Mouse (Mus musculus) ES-E14 (cell line): Measurements from ENCODE around the gene 1700001K19Rik. TPM values are rescaled to one million over a fixed set of nuclear protein-coding genes. Genes with fewer than 3 reads are reported as not detected.
"Not testable (repeated sequence)": the region's sequence is repeated elsewhere in the genome, so short reads cannot be mapped to it uniquely, and the experiment has no call there.

ENCODE experiments used
- DNase-seq: peaks from one replicate; pipeline ENCODE4 v3.0.0-alpha.2; 2013; ENCODE audit warnings: low read depth, low spot score
- H3K27ac ChIP-seq: 2 replicates; pipeline ENCODE4 v1.5.1; 2012; ENCODE audit warnings: low read depth, mild to moderate bottlenecking, low read length, moderate library complexity, mixed read lengths; ENCODE audit not compliant: poor library complexity, insufficient read depth, severe bottlenecking
- H3K36me3 ChIP-seq: 2 replicates; pipeline ENCODE4 v1.6.1; 2012; ENCODE audit warnings: mild to moderate bottlenecking, low read length, moderate library complexity, mixed read lengths; ENCODE audit not compliant: control insufficient read depth, poor library complexity, insufficient read depth, severe bottlenecking
- H3K4me1 ChIP-seq, 2 experiments: fragments of 150-350 bp in 1 of 2; sonication (generic) in 1 of 2; 2 replicates each; pipeline ENCODE4 v1.6.1; 2012; ENCODE audit warnings: low read length in 2 of 2, mild to moderate bottlenecking in 1 of 2, mixed read lengths in 1 of 2; ENCODE audit not compliant: control insufficient read depth in 2 of 2, insufficient read depth in 2 of 2, poor library complexity in 1 of 2
- H3K4me3 ChIP-seq, 2 experiments: fragments of 150-350 bp in 1 of 2; sonication (generic) in 1 of 2; 2 replicates each; pipeline ENCODE4 v1.5.1; 2012; ENCODE audit warnings: low read length in 2 of 2, low read depth in 1 of 2, mild to moderate bottlenecking in 1 of 2, mixed read lengths in 1 of 2; ENCODE audit not compliant: insufficient read depth in 1 of 2, poor library complexity in 1 of 2, severe bottlenecking in 1 of 2
- H3K9ac ChIP-seq: 2 replicates; pipeline ENCODE4 v1.6.1; 2012; ENCODE audit warnings: low read depth, mild to moderate bottlenecking, low read length, mixed read lengths; ENCODE audit not compliant: poor library complexity, insufficient read depth, severe bottlenecking
- H3K9me3 ChIP-seq: fragments of 150-350 bp; sonication (generic); 2 replicates; pipeline ENCODE4 v1.6.1; 2012; ENCODE audit warnings: low read depth, mild to moderate bottlenecking, low read length; ENCODE audit not compliant: control insufficient read depth, insufficient read depth
- CHD2 ChIP-seq: IDR thresholded peaks from 2 replicates; pipeline ENCODE4 v1.6.1; 2014; ENCODE audit warnings: mild to moderate bottlenecking, low read depth, low read length, inconsistent platforms
- HCFC1 ChIP-seq: IDR thresholded peaks from 2 replicates; pipeline ENCODE4 v1.6.1; 2012; ENCODE audit warnings: low read length, inconsistent platforms, borderline replicate concordance; ENCODE audit not compliant: insufficient read depth
- MAFK ChIP-seq: IDR thresholded peaks from 2 replicates; pipeline ENCODE4 v1.6.1; 2014; ENCODE audit warnings: mild to moderate bottlenecking, low read depth, low read length, inconsistent platforms; ENCODE audit not compliant: insufficient read depth
- ZC3H11A ChIP-seq: IDR thresholded peaks from 2 replicates; pipeline ENCODE4 v1.6.1; 2012; ENCODE audit warnings: low read depth, mild to moderate bottlenecking, inconsistent platforms, low read length, borderline replicate concordance
- ZNF384 ChIP-seq: IDR thresholded peaks from 2 replicates; pipeline ENCODE4 v1.6.1; 2012; ENCODE audit warnings: low read depth, low read length, inconsistent platforms
- in situ Hi-C, 2 experiments: fragments of 600-800 bp; cut with MboI; formaldehyde crosslinking; loops; one replicate each; pipeline ENCODE4 v1.15.1; 2025; ENCODE audit warnings: low sequenced_read_pairs in 2 of 2, inconsistent platforms in 1 of 2; ENCODE audit not compliant: unreplicated experiment in 2 of 2
- total RNA-seq: library from RNA; depleted of rRNA; stranded (reverse); fragments of 300-350 nt; gene quantifications from 2 replicates; pipeline ENCODE4 v1.2.3, GENCODE M21; 2012

The 1700001K19Rik gene
- total RNA-seq, 1 experiment, result not detected

DNA sequence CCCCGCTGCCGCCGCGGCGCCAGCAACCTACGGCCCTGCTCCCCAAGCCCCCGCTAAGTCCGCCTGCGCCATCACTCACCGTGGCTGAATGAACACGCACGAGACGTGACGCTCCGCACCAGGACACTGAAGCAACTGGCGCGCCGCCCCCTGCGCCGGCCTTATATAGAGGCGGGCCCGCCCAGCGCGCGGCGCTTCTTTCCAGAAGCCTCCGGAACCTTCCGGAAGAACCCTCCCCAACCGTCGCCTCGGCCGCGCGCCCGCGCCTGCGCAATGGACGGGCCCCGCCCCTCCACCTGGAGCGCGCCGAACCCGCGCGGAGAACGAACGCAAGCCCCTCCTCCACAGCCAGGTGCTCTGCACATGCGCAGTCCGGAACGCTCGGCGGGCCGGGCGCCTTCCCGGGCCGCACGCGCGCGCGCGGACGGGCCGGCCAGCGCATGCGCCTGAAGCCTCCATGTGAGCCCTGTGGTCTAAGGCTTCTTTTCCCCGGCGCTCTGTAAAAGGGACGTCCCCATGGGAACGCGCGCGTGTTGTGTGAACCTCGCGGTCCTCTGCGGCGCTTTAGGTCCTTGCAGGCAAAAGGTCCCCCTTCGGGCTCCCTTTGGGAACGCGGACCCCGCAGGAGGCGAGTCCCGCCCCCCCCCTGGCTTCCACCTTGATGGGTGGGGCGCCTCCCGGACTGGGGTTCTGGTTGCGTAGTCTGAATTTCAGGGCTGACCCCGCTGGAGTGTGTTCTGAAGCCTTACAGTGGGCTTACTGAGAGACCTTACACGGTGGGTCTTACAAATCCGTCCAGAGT lies 14.0 kb upstream of the 1700001K19Rik start:
- Histone ChIP-seq H3K9me3 (no peaks in the 10 kb centered on the region), H3K36me3 (peaks cover 32% of the 10 kb centered on the region), H3K4me3 (peak overlapping the region; percentile 93 to 97), H3K4me1 (peaks cover 5 to 9% of the 10 kb centered on the region in 2 experiments; a peak in 3 of 4 replicates), H3K9ac (peak overlapping the region; percentile 99), H3K27ac (peak overlapping the region; percentile 98)
- no peak for TF ChIP-seq ZNF384
- no peak for TF ChIP-seq ZC3H11A
- no peak for TF ChIP-seq HCFC1
- TF ChIP-seq CHD2, result no peak
- peak; percentile 88 for DNase-seq
- in situ Hi-C loops, result loop anchor here in 1 of 2 experiments (25.0 kb wide), 1 partner anchor 841 kb away; the partner anchor contains the start of gene Eif5

DNA sequence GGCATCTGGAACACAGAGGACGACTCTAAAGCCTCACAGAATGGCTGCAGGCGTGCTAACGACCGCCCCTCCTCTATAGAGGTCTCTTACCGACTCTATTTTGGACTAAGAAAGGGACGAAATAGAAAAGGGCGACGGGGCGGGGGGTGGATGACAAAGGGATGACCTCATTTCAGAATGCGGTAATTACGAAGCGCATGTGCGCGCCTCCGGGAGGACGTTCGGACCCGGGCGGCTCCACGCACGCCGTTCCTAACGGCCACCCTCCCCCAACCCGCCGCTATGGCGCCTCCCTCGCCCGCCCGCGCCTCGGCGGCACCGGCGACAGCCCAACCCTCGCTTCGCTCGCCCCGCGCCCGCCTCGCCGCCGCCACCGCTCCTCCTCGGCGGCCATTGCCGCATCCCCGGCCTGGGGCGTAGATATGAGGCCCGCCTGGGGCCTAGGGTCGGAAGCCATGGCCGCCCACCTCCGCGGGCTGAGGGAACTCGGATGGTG lies 13.3 kb upstream of the 1700001K19Rik start:
- Histone ChIP-seq H3K9ac (peak overlapping the region; percentile 99), H3K4me3 (peak overlapping the region; percentile 93 to 97), H3K36me3 (peaks cover 33% of the 10 kb centered on the region), H3K4me1 (peaks cover 5 to 9% of the 10 kb centered on the region in 2 experiments; a peak in 3 of 4 replicates), H3K9me3 (no peaks in the 10 kb centered on the region), H3K27ac (peak overlapping the region; percentile 98)
- DNase-seq, result no peak
- in situ Hi-C loops, result loop anchor here in 1 of 2 experiments (25.0 kb wide), 1 partner anchor 842 kb away; the partner anchor contains the start of gene Eif5
- TF ChIP-seq ZC3H11A (no peak), MAFK (no peak)

DNA sequence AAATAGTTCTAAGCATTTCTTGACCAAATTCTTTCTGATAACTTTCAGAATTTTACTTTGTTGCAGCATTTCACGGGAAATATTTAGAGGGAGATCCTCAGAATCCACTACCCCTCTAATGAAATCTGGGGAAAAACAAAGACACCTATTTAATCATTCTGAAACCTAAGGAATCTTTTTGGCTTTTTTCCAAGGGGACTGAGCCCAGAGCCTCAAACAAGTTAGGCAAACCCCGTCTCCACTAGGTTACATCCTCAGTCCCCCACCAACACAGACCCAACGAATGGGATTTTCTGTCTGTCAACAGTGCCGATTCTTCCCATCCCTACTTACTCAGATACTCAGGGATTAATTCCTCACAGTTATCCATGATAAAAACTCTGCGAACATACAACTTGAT lies 11.0 kb upstream of the 1700001K19Rik start:
- Histone ChIP-seq H3K36me3 (peaks cover 44% of the 10 kb centered on the region), H3K4me3 (peak overlapping the region; percentile 48 to 66)
- not testable (repeated sequence) for H3K27ac ChIP-seq, H3K9me3 ChIP-seq, DNase-seq, H3K9ac ChIP-seq, H3K4me1 ChIP-seq
- in situ Hi-C loops, result loop anchor here in 1 of 2 experiments (25.0 kb wide), 1 partner anchor 844 kb away; the partner anchor contains the start of gene Eif5

DNA sequence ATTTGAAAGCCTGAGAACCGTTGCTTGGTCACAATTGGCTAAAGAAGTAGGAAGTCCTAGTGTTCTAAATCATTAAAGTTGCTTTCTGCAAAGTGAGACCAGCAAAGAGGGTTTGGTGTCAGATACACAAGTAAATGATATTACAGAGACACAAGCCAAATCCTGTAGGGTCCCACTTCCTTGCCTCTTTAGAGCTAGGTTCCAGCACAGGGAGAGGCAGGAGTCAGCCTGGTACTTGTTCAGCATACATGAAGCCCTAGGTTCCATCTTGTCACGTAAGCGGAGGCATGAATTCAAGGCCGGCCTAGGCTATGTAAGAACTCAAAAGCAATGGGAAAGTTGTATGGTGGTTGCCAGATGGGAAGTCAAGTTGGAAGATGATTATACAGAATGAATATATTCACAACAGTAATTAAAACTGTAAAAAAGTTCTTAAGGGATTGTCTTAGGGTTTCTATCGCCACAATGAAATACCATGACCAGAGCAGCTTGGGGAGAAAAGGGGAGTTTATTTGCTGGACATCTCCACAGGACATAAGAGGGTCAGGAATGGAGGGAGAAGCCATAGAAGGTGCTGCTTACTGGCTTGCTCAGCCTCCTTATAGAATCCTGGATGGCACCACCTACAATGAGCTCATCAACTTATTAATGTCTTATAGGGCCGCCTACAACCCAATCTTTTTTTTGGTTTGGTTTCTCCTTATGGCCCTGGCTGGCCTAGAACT lies 7.7 kb upstream of the 1700001K19Rik start:
- Histone ChIP-seq H3K9ac (no peak overlapping the region), H3K4me1 (peaks cover 0 to 2% of the 10 kb centered on the region in 2 experiments; a peak in 2 of 4 replicates), H3K9me3 (no peaks in the 10 kb centered on the region), H3K4me3 (no peak overlapping the region), H3K27ac (no peak overlapping the region; the same call in 1 of the 2 replicates), H3K36me3 (peaks cover 36% of the 10 kb centered on the region)
- TF ChIP-seq ZNF384 (no peak), CHD2 (peak; percentile 15)
- in situ Hi-C loops, result loop anchor here in 1 of 2 experiments (10.0 to 25.0 kb wide), 2 partner anchors 275 to 847 kb away; partner anchors contain the start of gene Eif5
- no peak for DNase-seq

DNA sequence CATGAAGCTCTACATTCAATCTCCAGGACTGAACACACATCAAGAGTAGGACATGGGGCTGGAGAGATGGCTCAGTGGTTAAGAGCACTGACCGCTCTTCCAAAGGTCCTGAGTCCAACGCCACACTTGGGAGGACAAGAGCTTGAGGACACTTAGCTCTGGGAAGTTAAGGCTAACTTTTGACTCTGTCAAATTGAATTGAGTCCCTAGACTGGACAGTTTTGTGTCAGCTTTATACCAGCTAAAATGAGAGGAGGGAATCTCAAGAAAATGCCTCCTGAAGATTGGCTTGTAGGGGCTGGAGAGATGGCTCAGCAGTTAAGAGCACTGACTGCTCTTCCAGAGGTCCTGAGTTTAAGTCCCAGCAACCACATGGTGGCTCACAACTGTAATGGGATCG lies 6.5 kb upstream of the 1700001K19Rik start:
- in situ Hi-C loops, result loop anchor here in 1 of 2 experiments (10.0 to 25.0 kb wide), 2 partner anchors 274 to 848 kb away; partner anchors contain the start of gene Eif5
- peaks cover 28% of the 10 kb centered on the region for H3K36me3 ChIP-seq
- not testable (repeated sequence) for H3K4me1 ChIP-seq, H3K9me3 ChIP-seq, H3K27ac ChIP-seq, H3K4me3 ChIP-seq, H3K9ac ChIP-seq, DNase-seq
